Mouse (Mus musculus) limb, embryonic 13.5 days (tissue): Measurements from ENCODE around the gene Bak1. TPM values are rescaled to one million over a fixed set of nuclear protein-coding genes. Genes with fewer than 3 reads are reported as not detected.

Experiments
- ATAC-seq: fragments of 200-750 bp; cut with Nextera tagmentation; 2 replicates; pipeline ENCODE4 v1.8.0; 2017; ENCODE audit warnings: low read depth, moderate number of reproducible peaks, moderate TSS enrichment; ENCODE audit not compliant: low FRiP score
- H3K27ac ChIP-seq: fragments of 300-500 bp; sonication (generic); 2 replicates; pipeline ENCODE4 v1.5.1; 2015; ENCODE audit warnings: inconsistent platforms, mild to moderate bottlenecking, moderate library complexity
- H3K27me3 ChIP-seq: fragments of 300-500 bp; sonication (generic); 2 replicates; pipeline ENCODE4 v1.6.1; 2015; ENCODE audit warnings: mild to moderate bottlenecking, inconsistent platforms
- H3K36me3 ChIP-seq: fragments of 300-500 bp; sonication (generic); 2 replicates; pipeline ENCODE4 v1.6.1; 2015; ENCODE audit warnings: inconsistent platforms, mild to moderate bottlenecking, moderate library complexity
- H3K4me1 ChIP-seq: fragments of 300-500 bp; sonication (generic); 2 replicates; pipeline ENCODE4 v1.6.1; 2015; ENCODE audit warnings: inconsistent platforms
- H3K4me2 ChIP-seq: fragments of 300-500 bp; sonication (generic); replicated peaks from 2 replicates; pipeline ENCODE4 v1.6.1; 2015; ENCODE audit warnings: inconsistent platforms, mild to moderate bottlenecking, moderate library complexity
- H3K4me3 ChIP-seq: fragments of 300-500 bp; sonication (generic); 2 replicates; pipeline ENCODE4 v1.5.1; 2015; ENCODE audit warnings: moderate library complexity, mild to moderate bottlenecking, inconsistent platforms
- H3K9ac ChIP-seq: fragments of 300-500 bp; sonication (generic); 2 replicates; pipeline ENCODE4 v1.6.1; 2015; ENCODE audit warnings: mild to moderate bottlenecking, inconsistent platforms
- H3K9me3 ChIP-seq: fragments of 300-500 bp; sonication (generic); 2 replicates; pipeline ENCODE4 v1.6.1; 2016; ENCODE audit warnings: inconsistent platforms
- WGBS: fragments of 180-500 bp; shearing (Covaris S2); methylation state at CpG from one replicate; pipeline ENCODE4 v1.1.7; 2015; 5-methylcytosine and 5-hydroxymethylcytosine counted together
- polyA plus RNA-seq: library from polyadenylated mRNA; unstranded; fragments of >200 nt; fragmentation: Nextera tagmentation; extraction: Ambion mirVana; gene quantifications from 2 replicates; pipeline ENCODE4 v1.2.1, GENCODE M21; 2015

Gene Bak1
- polyA plus RNA-seq, result 4.6 and 4.7 TPM in 2 replicates

DNA sequence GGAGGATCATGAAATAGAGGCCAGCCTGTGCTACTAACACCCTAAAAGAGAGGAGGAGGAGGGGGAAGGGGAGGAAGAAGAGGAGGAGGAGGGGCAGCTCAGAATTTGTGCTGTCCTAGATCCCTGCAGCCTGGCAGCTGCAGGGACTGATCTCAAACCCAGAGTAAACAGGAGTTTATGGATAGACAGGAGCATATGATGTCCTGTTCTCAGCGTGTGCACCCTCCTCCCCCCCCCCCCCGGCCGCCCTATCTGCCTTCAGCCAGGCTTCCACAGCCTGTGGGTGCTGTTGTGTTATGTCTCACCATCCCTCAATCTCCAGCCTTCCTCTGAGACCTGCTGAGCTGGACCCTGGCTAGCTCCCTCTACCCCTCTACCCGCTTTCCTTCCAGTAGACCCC, at the start of gene Bak1:
Gene Bak1, minus strand, starts transcription at position 101 of the 400 bp plus-strand sequence.
- peak; percentile 7; the same call in 1 of the 2 replicates for ATAC-seq
- Histone ChIP-seq H3K9me3 (no peaks in the 10 kb centered on the region), H3K4me2 (peak within 1 kb of the TSS; percentile 84), H3K27ac (peak within 1 kb of the TSS; percentile 81), H3K9ac (peak within 1 kb of the TSS; percentile 98), H3K4me3 (peak within 1 kb of the TSS; percentile 78), H3K27me3 (no peaks in the 10 kb centered on the region), H3K4me1 (peaks cover 23% of the 10 kb centered on the region), H3K36me3 (peaks cover 24% of the 10 kb centered on the region)
- 55% methylated on average over 4 of the region's 4 CpGs for WGBS

GRCm38 (mm10) chr17:27078499-27078898, 49.7 kb upstream of the Bak1 start:
- 80% methylated on average over 6 of the region's 6 CpGs for WGBS
- Histone ChIP-seq H3K4me3 (no peak overlapping the region), H3K9ac (no peak overlapping the region), H3K27me3 (no peaks in the 10 kb centered on the region), H3K36me3 (peaks cover 9% of the 10 kb centered on the region; the same call in 1 of the 2 replicates), H3K9me3 (no peaks in the 10 kb centered on the region), H3K4me2 (no peak overlapping the region), H3K27ac (no peak overlapping the region), H3K4me1 (peaks cover 21% of the 10 kb centered on the region)
- ATAC-seq, result no peak

GRCm38 (mm10) chr17:27077920-27078319, 49.1 kb upstream of the Bak1 start:
- H3K4me1 ChIP-seq, result peaks cover 21% of the 10 kb centered on the region
- H3K9ac ChIP-seq, result no peak overlapping the region
- H3K9me3 ChIP-seq, result no peaks in the 10 kb centered on the region
- no peak for ATAC-seq
- no peak overlapping the region for H3K4me2 ChIP-seq
- H3K27me3 ChIP-seq, result no peaks in the 10 kb centered on the region
- no peak overlapping the region for H3K4me3 ChIP-seq
- no peak overlapping the region for H3K27ac ChIP-seq
- H3K36me3 ChIP-seq, result peaks cover 11% of the 10 kb centered on the region; the same call in 1 of the 2 replicates
- 77% methylated on average over 6 of the region's 6 CpGs for WGBS

DNA sequence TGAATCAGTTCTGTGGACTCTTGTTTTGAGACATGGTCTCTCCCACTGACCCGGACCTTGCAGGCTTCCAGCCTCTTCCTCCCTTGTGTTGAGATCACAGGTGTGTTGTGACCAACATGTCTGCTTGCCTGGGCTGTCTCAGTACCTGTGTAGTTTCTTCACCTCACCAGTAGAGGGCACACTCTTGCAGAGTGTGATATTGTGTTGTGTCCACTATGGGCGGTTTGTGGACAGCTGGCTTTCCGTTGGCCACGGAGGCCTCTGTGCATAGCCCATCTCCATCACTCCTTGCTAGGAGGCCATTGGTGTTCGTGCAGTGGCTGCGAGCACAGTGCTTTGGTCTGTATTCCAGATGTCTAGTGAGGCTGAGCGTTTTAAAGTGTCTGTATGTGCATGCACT, 48.3 kb upstream of the Bak1 start:
- Histone ChIP-seq H3K4me3 (no peak overlapping the region), H3K36me3 (peaks cover 11% of the 10 kb centered on the region; the same call in 1 of the 2 replicates), H3K4me1 (peaks cover 21% of the 10 kb centered on the region), H3K27me3 (no peaks in the 10 kb centered on the region), H3K27ac (no peak overlapping the region), H3K9me3 (no peaks in the 10 kb centered on the region), H3K9ac (no peak overlapping the region), H3K4me2 (no peak overlapping the region)
- no peak for ATAC-seq
- 97% methylated on average over 7 of the region's 7 CpGs for WGBS

DNA sequence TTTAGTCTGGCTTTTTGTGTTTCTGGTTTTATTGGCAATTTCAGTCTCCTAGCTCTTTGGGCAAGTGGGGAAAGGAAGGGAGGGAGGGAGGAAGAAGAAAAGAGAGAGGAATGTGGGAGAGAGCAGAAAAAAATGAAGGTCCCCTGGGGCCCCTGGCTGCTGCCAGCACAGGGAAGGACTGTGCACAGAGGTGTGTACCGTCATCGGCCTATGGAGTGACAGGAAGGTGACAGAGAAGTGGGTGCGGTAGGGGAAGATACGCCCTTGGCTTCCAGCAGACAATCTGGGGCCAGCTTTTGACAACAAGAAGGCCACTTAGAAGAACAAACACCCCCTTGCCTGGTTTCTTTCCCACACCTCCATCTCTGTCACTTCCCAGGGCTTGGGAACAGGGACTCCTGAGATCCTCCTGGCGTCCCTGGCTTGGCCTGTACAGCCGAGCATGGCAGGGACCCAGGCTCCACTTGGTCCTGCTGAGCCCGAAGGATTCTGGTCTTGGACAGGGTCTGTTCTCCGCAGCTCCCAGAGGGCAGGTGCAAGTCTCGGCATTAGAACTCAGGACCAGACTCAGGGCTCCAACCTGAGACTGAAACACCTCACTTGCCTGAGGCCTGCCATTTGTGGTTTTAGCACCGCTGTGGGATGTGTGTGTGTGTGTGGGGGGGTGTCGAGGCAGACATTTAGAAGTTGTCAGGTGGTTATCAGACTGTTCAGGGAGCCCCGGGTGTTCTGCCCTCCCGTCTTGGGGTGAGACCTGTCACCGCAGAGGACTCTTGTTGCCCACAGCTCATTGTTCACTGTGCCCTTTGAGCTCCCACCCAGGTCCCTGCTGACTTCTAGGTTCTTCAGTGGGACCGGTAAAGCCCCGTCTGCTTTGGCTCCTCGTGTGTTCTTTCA, 46.3 kb upstream of the Bak1 start:
- 78% methylated on average over 17 of the region's 17 CpGs for WGBS
- ATAC-seq, result no peak
- 0 out of 2 replicates have a peak overlapping the region, but pooled peaks have one; percentile 4 for H3K9ac ChIP-seq

DNA sequence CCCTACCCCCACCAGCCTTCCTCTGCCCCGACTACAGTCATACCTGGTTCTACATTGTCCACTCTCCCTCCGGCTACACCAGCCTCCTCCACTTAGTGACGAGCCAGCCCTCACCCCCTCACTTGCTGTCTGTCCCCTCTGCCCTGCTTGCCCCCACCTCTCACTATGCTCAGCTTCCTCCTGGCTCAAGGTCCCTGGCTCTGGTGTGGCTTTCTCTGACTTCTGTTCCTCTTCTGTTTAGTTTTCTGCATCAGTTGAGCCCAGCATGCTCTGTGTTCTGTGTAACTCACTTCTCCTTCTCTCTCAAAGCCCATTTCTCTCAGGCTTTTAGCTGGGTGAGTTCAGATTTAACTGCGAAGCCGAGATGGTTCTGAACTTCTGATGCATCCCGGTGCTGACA, 45.4 kb upstream of the Bak1 start:
- WGBS, result 74% methylated on average over 6 of the region's 6 CpGs
- no peak overlapping the region for H3K4me2 ChIP-seq
- peaks cover 11% of the 10 kb centered on the region; the same call in 1 of the 2 replicates for H3K36me3 ChIP-seq
- H3K4me3 ChIP-seq, result no peak overlapping the region
- ATAC-seq, result no peak
- H3K4me1 ChIP-seq, result peaks cover 24% of the 10 kb centered on the region
- no peaks in the 10 kb centered on the region for H3K9me3 ChIP-seq
- no peak overlapping the region for H3K9ac ChIP-seq
- peak overlapping the region; percentile 48; the same call in 1 of the 2 replicates for H3K27ac ChIP-seq
- H3K27me3 ChIP-seq, result no peaks in the 10 kb centered on the region

More for the DNA sequence above, 46.3 kb upstream of the Bak1 start:
- Histone ChIP-seq H3K36me3 (peaks cover 11% of the 10 kb centered on the region; the same call in 1 of the 2 replicates), H3K27ac (no peak overlapping the region; the same call in 1 of the 2 replicates), H3K4me3 (no peak overlapping the region), H3K4me2 (no peak overlapping the region), H3K9me3 (no peaks in the 10 kb centered on the region), H3K4me1 (peaks cover 16% of the 10 kb centered on the region), H3K27me3 (no peaks in the 10 kb centered on the region)

DNA sequence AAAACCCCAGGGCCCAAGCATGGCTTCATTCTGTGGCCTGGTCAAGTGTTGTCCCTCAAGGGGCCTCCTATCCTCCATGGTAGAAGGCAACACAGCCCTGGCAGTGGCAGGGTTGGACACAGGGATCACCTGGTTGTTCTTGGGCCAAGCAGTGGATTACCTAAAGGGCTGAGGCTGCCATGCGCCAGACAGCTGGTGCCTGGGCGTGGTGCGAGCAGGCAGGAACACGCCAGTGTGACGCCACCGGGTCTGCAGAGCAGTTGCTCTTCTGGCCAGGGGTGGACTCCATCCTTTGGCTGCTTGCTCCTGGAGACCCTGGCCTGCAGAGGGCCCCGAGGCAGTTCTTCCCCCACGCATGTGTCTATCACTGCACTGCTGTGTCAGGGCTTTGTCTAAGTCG, 45.0 kb upstream of the Bak1 start:
- no peak overlapping the region for H3K4me2 ChIP-seq
- no peak overlapping the region for H3K9ac ChIP-seq
- no peaks in the 10 kb centered on the region for H3K27me3 ChIP-seq
- H3K4me1 ChIP-seq, result peaks cover 25% of the 10 kb centered on the region
- no peak for ATAC-seq
- H3K9me3 ChIP-seq, result no peaks in the 10 kb centered on the region
- H3K4me3 ChIP-seq, result no peak overlapping the region
- 66% methylated on average over 9 of the region's 9 CpGs for WGBS
- peaks cover 11% of the 10 kb centered on the region; the same call in 1 of the 2 replicates for H3K36me3 ChIP-seq
- H3K27ac ChIP-seq, result no peak overlapping the region

DNA sequence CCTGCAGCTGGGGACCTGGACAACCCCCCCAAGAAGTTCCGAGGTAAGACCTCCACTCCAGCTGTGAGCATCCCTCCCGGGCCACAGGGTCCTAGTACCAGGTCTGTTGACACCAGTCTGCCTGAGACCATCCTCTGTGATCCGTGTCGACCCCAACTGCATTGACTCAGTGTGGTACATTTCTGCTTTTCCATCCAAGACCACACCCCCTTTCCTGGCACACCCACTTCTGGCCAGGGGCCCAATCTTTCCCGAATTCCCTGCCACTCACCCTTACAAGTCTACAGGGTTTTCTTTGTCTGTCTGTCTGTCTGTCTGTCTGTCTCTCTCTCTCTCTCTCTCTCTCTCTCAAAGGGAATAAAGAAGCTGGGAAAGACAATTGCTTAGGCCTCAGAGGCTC, 44.3 kb upstream of the Bak1 start:
- 87% methylated on average over 5 of the region's 5 CpGs for WGBS
- Histone ChIP-seq H3K27ac (no peak overlapping the region), H3K27me3 (no peaks in the 10 kb centered on the region), H3K4me1 (peaks cover 25% of the 10 kb centered on the region), H3K9ac (no peak overlapping the region), H3K4me2 (no peak overlapping the region), H3K4me3 (no peak overlapping the region), H3K36me3 (peaks cover 11% of the 10 kb centered on the region; the same call in 1 of the 2 replicates), H3K9me3 (no peaks in the 10 kb centered on the region)
- ATAC-seq, result no peak

- no peak overlapping the region for H3K9ac ChIP-seq
- H3K27me3 ChIP-seq, result no peaks in the 10 kb centered on the region
- no peak overlapping the region for H3K4me3 ChIP-seq
- H3K27ac ChIP-seq, result no peak overlapping the region
- peaks cover 9% of the 10 kb centered on the region; the same call in 1 of the 2 replicates for H3K36me3 ChIP-seq
- WGBS, result 93% methylated on average over 8 of the region's 8 CpGs
- no peaks in the 10 kb centered on the region for H3K9me3 ChIP-seq
- H3K4me1 ChIP-seq, result peaks cover 25% of the 10 kb centered on the region
- H3K4me2 ChIP-seq, result no peak overlapping the region
- ATAC-seq, result no peak
Observed at GRCm38 (mm10) chr17:27072363-27072762, 43.6 kb upstream of the Bak1 start.

- Histone ChIP-seq H3K27me3 (no peaks in the 10 kb centered on the region), H3K36me3 (0 out of 2 replicates have a peak, but pooled peaks cover 2% of the 10 kb centered on the region), H3K27ac (no peak overlapping the region), H3K4me3 (no peak overlapping the region), H3K4me1 (peaks cover 25% of the 10 kb centered on the region), H3K9ac (no peak overlapping the region), H3K9me3 (no peaks in the 10 kb centered on the region), H3K4me2 (no peak overlapping the region)
- 45% methylated on average over 6 of the region's 6 CpGs for WGBS
- no peak for ATAC-seq
Observed at GRCm38 (mm10) chr17:27071630-27072029, 42.8 kb upstream of the Bak1 start.

- ATAC-seq, result no peak
- Histone ChIP-seq H3K9ac (no peak overlapping the region), H3K27me3 (no peaks in the 10 kb centered on the region), H3K9me3 (no peaks in the 10 kb centered on the region), H3K4me3 (no peak overlapping the region), H3K4me1 (peaks cover 25% of the 10 kb centered on the region), H3K27ac (no peak overlapping the region), H3K36me3 (0 out of 2 replicates have a peak, but pooled peaks cover 2% of the 10 kb centered on the region), H3K4me2 (no peak overlapping the region)
- WGBS, result 93% methylated on average over 7 of the region's 7 CpGs
Observed at GRCm38 (mm10) chr17:27070913-27071312, 42.1 kb upstream of the Bak1 start.

DNA sequence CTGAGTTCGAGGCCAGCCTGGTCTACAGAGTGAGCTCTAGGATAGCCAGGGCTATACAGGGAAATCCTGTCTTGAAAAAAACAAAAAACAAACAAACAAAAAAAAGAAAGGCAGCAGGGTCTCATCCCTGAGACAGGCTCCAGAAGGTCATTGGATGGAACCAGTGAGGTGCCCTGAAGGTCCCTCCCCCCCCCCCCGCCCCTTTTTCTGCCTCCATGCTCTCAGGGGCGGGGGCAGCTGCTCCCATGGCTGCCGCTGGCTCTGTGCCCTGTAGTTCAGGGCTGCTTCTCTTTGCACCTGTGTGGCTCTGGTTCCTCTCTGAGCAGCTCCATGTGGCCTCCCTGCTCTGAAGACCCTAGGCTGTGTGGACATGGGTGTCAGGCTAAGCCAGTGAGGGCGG, 40.3 kb upstream of the Bak1 start:
- 74% methylated on average over 5 of the region's 5 CpGs for WGBS
- H3K4me3 ChIP-seq, result no peak overlapping the region
- no peaks in the 10 kb centered on the region for H3K9me3 ChIP-seq
- no peak overlapping the region for H3K4me2 ChIP-seq
- H3K36me3 ChIP-seq, result 0 out of 2 replicates have a peak, but pooled peaks cover 2% of the 10 kb centered on the region
- no peak overlapping the region for H3K9ac ChIP-seq
- peaks cover 16% of the 10 kb centered on the region for H3K4me1 ChIP-seq
- H3K27ac ChIP-seq, result no peak overlapping the region
- no peaks in the 10 kb centered on the region for H3K27me3 ChIP-seq
- no peak for ATAC-seq
